Mouse (Mus musculus): ENCODE measurements around the gene Mob3c.

Gene Mob3c

GRCm38 (mm10) chr4:115881183-115881582, 53.3 kb downstream of the Mob3c start:
- no peak for DNase-seq (ENCODE audit: low spot score)

GRCm38 (mm10) chr4:115882195-115882594, 54.3 kb downstream of the Mob3c start:
- DNase-seq (ENCODE audit: low spot score), result no peak

DNA sequence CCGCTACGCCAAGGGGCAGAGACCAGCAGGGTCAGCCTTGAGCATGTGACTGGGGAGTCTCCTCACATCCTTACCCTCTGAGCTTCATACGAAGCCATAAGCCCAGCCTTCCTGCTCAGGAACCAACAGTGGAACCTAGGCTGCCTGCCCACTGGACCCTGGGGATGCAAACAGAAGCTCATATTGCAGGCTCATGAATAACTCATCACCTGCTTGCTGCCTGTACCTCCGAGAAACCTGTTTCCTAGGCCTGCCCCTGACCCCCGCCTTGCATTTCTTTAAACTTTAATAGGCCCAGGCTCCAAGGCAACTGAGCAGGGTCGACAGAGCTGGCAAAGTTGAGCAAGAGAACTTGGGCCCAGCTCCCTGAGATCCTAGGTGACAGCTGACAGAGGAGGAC, 56.1 kb downstream of the Mob3c start, which contains the start of gene Kncn:
Gene Kncn, plus strand, starts transcription at position 379 of the 400 bp plus-strand sequence.
- DNase-seq (ENCODE audit: low spot score), result no peak
